7 mouse cellular contexts compared by ENCODE assay signal in the genomic region with DNA sequence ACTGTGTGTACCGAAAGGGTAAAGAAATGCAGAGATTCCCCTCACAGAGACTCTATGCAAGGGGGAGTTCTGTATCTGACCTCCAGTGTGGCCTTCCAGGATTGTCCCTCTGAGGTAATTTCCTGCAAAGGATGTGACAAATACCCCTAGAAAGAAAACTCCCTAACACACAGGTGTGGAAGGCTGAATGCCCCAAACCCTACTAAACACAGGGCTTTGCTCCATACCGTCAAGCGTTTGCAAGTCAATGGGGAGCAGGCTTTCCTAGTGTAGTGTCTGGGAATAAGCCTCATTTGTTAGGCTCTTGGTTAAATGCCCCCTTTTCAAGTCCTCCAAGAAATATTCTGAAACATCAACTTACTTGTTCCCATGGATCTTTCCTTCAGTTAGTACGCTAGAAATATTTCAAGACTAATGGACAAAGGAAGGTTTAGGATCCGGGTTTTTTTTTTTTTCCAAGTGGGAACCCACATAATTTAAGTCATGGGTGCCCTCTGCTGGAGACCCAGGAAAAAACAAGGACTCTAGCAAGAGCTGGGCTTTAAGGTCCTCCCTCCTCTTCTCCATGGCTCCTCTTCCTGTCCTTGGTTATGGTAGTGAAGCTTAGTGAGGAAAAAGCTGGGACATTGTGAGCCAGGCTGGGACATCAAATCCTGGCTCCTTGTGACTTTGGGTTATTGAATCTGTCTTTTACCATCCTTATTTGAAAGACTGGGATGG.
DNase-seq lines count a peak whose midpoint lies in the region; ATAC-seq lines count a peak whose summit lies in the region.

No protein-coding gene starts in this region.

- 36% methylated on average over 5 of the region's 5 CpGs for WGBS in forebrain, embryonic 12.5 days

- intact Hi-C loops in heart, postnatal 10 days (cut with DNase I) = loop anchor here (1.0 to 2.0 kb wide), 4 partner anchors 52 to 578 kb away; no protein-coding TSS in a partner anchor

- H3K27ac ChIP-seq in forebrain, embryonic 12.5 days = no peak overlapping the region

- no peak overlapping the region for H3K4me2 ChIP-seq in forebrain, embryonic 12.5 days

- H3K9ac ChIP-seq in forebrain, embryonic 12.5 days = no peak overlapping the region

- 0 out of 2 replicates have a peak, but pooled peaks cover 3% of the 10 kb centered on the region for H3K9me3 ChIP-seq in forebrain, embryonic 12.5 days

- ATAC-seq in forebrain, embryonic 12.5 days (ENCODE audit: low FRiP score) = peak; percentile 55; the same call in 1 of the 2 replicates

- H3K36me3 ChIP-seq in forebrain, embryonic 12.5 days (replicated peaks) = no peaks in the 10 kb centered on the region

- no peak overlapping the region for H3K4me3 ChIP-seq in forebrain, embryonic 12.5 days (replicated peaks)

- peak; percentile 74 for DNase-seq in MN1 (ENCODE audit: low spot score)
- DNase-seq in c-Kit-negative CD71-positive TER-119-positive erythroid progenitor cells, embryonic 14.5 days (ENCODE audit: low read depth, low spot score) = peak; percentile 55
- peak; percentile 91 to 94 for DNase-seq in heart, postnatal 10 days
- peak; percentile 74 for DNase-seq in layer of hippocampus, adult 9-10 months (ENCODE audit: low spot score)
- DNase-seq in lung, postnatal 36 days = peak; percentile 95
- peak; percentile 47 to 66 for DNase-seq in spleen, postnatal 14 days (ENCODE audit: low spot score in 2 of 2)

- H3K27me3 ChIP-seq in forebrain, embryonic 12.5 days = no peaks in the 10 kb centered on the region

- H3K4me1 ChIP-seq in forebrain, embryonic 12.5 days = 0 out of 2 replicates have a peak, but pooled peaks cover 7% of the 10 kb centered on the region
